Mouse (Mus musculus): ENCODE results near the gene Pate1. TPM values are rescaled to one million over a fixed set of nuclear protein-coding genes. Genes with fewer than 3 reads are reported as not detected.
A peak's percentile ranks its signal among the peaks of the same experiment; 100 is the strongest.

Pate1 gene
- not detected in 2 replicates for polyA plus RNA-seq (2015; fragmentation: Nextera tagmentation; extraction: Ambion mirVana)

- Histone ChIP-seq H3K4me2 (replicated peaks; ENCODE audit: low read depth) (no peak within 1 kb of the TSS), H3K27me3 (ENCODE audit: control insufficient read depth, insufficient read depth, low read length) (no peaks in the 10 kb centered on the region), H3K36me3 (ENCODE audit: control insufficient read depth, insufficient read depth, low read length) (no peaks in the 10 kb centered on the region), H3K4me3 (ENCODE audit: low read depth, low read length) (no peak within 1 kb of the TSS), H3K27ac (replicated peaks) (no peak within 1 kb of the TSS), H3K4me1 (replicated peaks; ENCODE audit: control insufficient read depth, insufficient read depth) (no peaks in the 10 kb centered on the region), H3K9ac (ENCODE audit: low read length) (no peak within 1 kb of the TSS), H3K9me3 (ENCODE audit: control insufficient read depth, low read length) (no peaks in the 10 kb centered on the region)
- TF ChIP-seq CTCF (IDR thresholded peaks at IDR 0.05; ENCODE audit: low read depth): no peak
- no peak for TF ChIP-seq EP300 (optimal IDR thresholded peaks at IDR 0.05)
- ATAC-seq (ENCODE audit: low FRiP score, low TSS enrichment): no peak
- WGBS: 44% methylated on average over 1 of the region's 1 CpGs
- DNase-seq (ENCODE audit: low spot score): no peak
These were observed at the start of gene Pate1 for GRCm38 (mm10) chr9:35687013-35687412. Gene Pate1 (minus strand): TSS chr9:35687390.

GRCm38 (mm10) chr9:35707265-35707664 lies 20.1 kb upstream of the Pate1 start:
- Histone ChIP-seq H3K4me1 (replicated peaks; ENCODE audit: control insufficient read depth, insufficient read depth) (no peaks in the 10 kb centered on the region), H3K9ac (ENCODE audit: low read length) (no peak overlapping the region), H3K36me3 (ENCODE audit: control insufficient read depth, insufficient read depth, low read length) (no peaks in the 10 kb centered on the region), H3K4me2 (replicated peaks; ENCODE audit: low read depth) (no peak overlapping the region), H3K27ac (replicated peaks) (no peak overlapping the region), H3K27me3 (ENCODE audit: control insufficient read depth, insufficient read depth, low read length) (no peaks in the 10 kb centered on the region), H3K9me3 (ENCODE audit: control insufficient read depth, low read length) (no peaks in the 10 kb centered on the region), H3K4me3 (ENCODE audit: low read depth, low read length) (no peak overlapping the region)
- ATAC-seq (ENCODE audit: low FRiP score, low TSS enrichment) (no peak), DNase-seq (ENCODE audit: low spot score) (no peak)
- TF ChIP-seq CTCF (IDR thresholded peaks at IDR 0.05; ENCODE audit: low read depth) (peak; percentile 52), EP300 (optimal IDR thresholded peaks at IDR 0.05) (no peak)

DNA sequence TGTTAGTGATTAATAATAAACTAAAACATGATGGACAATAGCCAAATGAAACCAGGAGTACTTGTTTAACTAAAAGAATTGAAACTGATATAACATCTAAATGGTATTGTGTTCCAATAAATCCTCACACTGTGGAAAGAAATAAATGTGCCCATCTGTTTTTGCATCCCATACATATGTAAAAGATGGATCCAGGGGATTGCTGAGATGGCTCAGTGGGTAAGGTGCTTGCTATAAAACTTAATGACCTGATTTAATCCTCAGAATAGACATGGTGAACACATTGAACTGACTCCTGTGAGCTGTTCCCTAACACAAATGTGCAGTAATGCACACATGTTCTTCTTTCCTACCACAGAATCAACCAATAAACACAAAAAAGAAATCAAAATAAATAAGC lies 4.7 kb upstream of the Pate1 start:
- TF ChIP-seq CTCF (IDR thresholded peaks at IDR 0.05; ENCODE audit: low read depth): no peak
- no peak for TF ChIP-seq EP300 (optimal IDR thresholded peaks at IDR 0.05)
- ATAC-seq (ENCODE audit: low FRiP score, low TSS enrichment) (no peak), DNase-seq (ENCODE audit: low spot score) (no peak)
- no peaks in the 10 kb centered on the region for H3K9me3 ChIP-seq (ENCODE audit: control insufficient read depth, low read length)
- no peak overlapping the region for H3K4me2 ChIP-seq (replicated peaks; ENCODE audit: low read depth)
- no peak overlapping the region for H3K4me3 ChIP-seq (ENCODE audit: low read depth, low read length)
- no peaks in the 10 kb centered on the region for H3K4me1 ChIP-seq (replicated peaks; ENCODE audit: control insufficient read depth, insufficient read depth)
- H3K36me3 ChIP-seq (ENCODE audit: control insufficient read depth, insufficient read depth, low read length): no peaks in the 10 kb centered on the region
- no peak overlapping the region for H3K9ac ChIP-seq (ENCODE audit: low read length)
- no peaks in the 10 kb centered on the region for H3K27me3 ChIP-seq (ENCODE audit: control insufficient read depth, insufficient read depth, low read length)
- no peak overlapping the region for H3K27ac ChIP-seq (replicated peaks)

DNA sequence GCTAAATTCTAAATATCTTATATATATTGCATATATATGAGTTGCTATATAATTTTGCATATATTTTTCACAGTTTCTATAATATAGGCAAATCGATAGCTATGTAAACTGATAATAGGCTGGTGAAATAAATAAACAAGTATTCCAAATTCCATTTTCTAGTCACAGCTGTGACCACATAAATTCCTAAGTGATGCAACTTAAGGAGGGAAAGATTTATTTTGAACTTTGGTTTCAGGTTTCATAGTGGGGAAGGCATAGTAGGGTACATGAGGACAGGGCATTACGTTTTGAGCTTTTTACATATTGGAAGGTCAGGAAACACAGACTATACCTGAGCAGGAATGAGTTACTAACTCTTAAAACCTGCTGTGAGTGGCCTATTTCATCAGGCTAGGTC lies 13.6 kb downstream of the Pate1 start:
- no peaks in the 10 kb centered on the region for H3K27me3 ChIP-seq (ENCODE audit: control insufficient read depth, insufficient read depth, low read length)
- DNase-seq (ENCODE audit: low spot score) (no peak), ATAC-seq (ENCODE audit: low FRiP score, low TSS enrichment) (no peak)
- H3K4me3 ChIP-seq (ENCODE audit: low read depth, low read length): no peak overlapping the region
- H3K9ac ChIP-seq (ENCODE audit: low read length): no peak overlapping the region
- no peak overlapping the region for H3K4me2 ChIP-seq (replicated peaks; ENCODE audit: low read depth)
- H3K36me3 ChIP-seq (ENCODE audit: control insufficient read depth, insufficient read depth, low read length): no peaks in the 10 kb centered on the region
- TF ChIP-seq EP300 (optimal IDR thresholded peaks at IDR 0.05) (no peak), CTCF (IDR thresholded peaks at IDR 0.05; ENCODE audit: low read depth) (no peak)
- WGBS: 73% methylated on average over 2 of the region's 2 CpGs
- no peaks in the 10 kb centered on the region for H3K4me1 ChIP-seq (replicated peaks; ENCODE audit: control insufficient read depth, insufficient read depth)
- H3K27ac ChIP-seq (replicated peaks): no peak overlapping the region
- H3K9me3 ChIP-seq (ENCODE audit: control insufficient read depth, low read length): no peaks in the 10 kb centered on the region

DNA sequence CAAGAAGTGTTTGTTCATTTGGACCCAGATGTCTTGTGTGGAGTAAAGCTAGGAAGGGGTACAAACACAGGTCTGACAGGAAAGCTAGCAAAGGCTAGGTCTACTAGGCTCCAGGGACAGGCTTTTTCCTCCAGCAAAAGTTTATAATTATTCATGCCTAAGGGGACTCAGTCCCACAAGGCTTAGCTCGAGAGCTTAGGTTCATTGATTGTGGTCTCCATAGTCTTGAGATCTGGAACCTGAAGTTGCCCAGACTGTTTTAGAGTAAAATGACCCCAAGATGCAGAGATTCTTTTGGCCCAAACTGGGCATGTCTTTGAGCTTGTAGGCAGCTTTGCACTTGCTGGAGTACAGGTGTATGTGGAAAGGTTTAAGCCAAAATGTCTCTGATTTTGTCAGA lies 39.1 kb downstream of the Pate1 start, which contains the start of gene Pate3:
Pate3 (minus strand) TSS at position 101 of the 400 bp plus-strand sequence.
- ATAC-seq (ENCODE audit: low FRiP score, low TSS enrichment): no peak
- H3K4me1 ChIP-seq (replicated peaks; ENCODE audit: control insufficient read depth, insufficient read depth): no peaks in the 10 kb centered on the region
- WGBS: 75% methylated on average over 1 of the region's 1 CpGs
- H3K27ac ChIP-seq (replicated peaks): no peak within 1 kb of the TSS
- H3K4me2 ChIP-seq (replicated peaks; ENCODE audit: low read depth): no peak within 1 kb of the TSS
- no peaks in the 10 kb centered on the region for H3K36me3 ChIP-seq (ENCODE audit: control insufficient read depth, insufficient read depth, low read length)
- H3K9me3 ChIP-seq (ENCODE audit: control insufficient read depth, low read length): no peaks in the 10 kb centered on the region
- TF ChIP-seq EP300 (optimal IDR thresholded peaks at IDR 0.05): no peak
- no peak for TF ChIP-seq CTCF (IDR thresholded peaks at IDR 0.05; ENCODE audit: low read depth)
- no peak for DNase-seq (ENCODE audit: low spot score)
- H3K9ac ChIP-seq (ENCODE audit: low read length): no peak within 1 kb of the TSS
- H3K27me3 ChIP-seq (ENCODE audit: control insufficient read depth, insufficient read depth, low read length): no peaks in the 10 kb centered on the region
- H3K4me3 ChIP-seq (ENCODE audit: low read depth, low read length): no peak within 1 kb of the TSS

Other genes starting within 250 kb of the Pate1 start
- gene Gm1113, start 169.1 kb downstream of the Pate1 start, polyA plus RNA-seq (2015; fragmentation: Nextera tagmentation; extraction: Ambion mirVana): not detected in 2 replicates
- gene Ddx25, start 128.9 kb downstream of the Pate1 start, polyA plus RNA-seq (2015; fragmentation: Nextera tagmentation; extraction: Ambion mirVana): 0.38 and 0.50 TPM in 2 replicates
- gene Pus3, start 128.8 kb downstream of the Pate1 start, polyA plus RNA-seq (2015; fragmentation: Nextera tagmentation; extraction: Ambion mirVana): 7.9 and 9.3 TPM in 2 replicates
- gene Pate2, start 117.1 kb downstream of the Pate1 start, polyA plus RNA-seq (2015; fragmentation: Nextera tagmentation; extraction: Ambion mirVana): 0.19 and 0.31 TPM in 2 replicates
- gene Hyls1, start 117.0 kb downstream of the Pate1 start, polyA plus RNA-seq (2015; fragmentation: Nextera tagmentation; extraction: Ambion mirVana): 4.1 and 4.7 TPM in 2 replicates
- gene Pate4, start 75.4 kb downstream of the Pate1 start, polyA plus RNA-seq (2015; fragmentation: Nextera tagmentation; extraction: Ambion mirVana): not detected in 2 replicates
- gene Pate3, start 39.2 kb downstream of the Pate1 start, polyA plus RNA-seq (2015; fragmentation: Nextera tagmentation; extraction: Ambion mirVana): not detected in 2 replicates
- not detected in 2 replicates for gene Gm17677, start 53.7 kb upstream of the Pate1 start, polyA plus RNA-seq (2015; fragmentation: Nextera tagmentation; extraction: Ambion mirVana)
- gene Gm17727, start 90.7 kb upstream of the Pate1 start, polyA plus RNA-seq (2015; fragmentation: Nextera tagmentation; extraction: Ambion mirVana): not detected in 2 replicates
- not detected in 2 replicates for gene Gm27235, start 102.7 kb upstream of the Pate1 start, polyA plus RNA-seq (2015; fragmentation: Nextera tagmentation; extraction: Ambion mirVana)
- not detected in 2 replicates for gene D730048I06Rik, start 102.7 kb upstream of the Pate1 start, polyA plus RNA-seq (2015; fragmentation: Nextera tagmentation; extraction: Ambion mirVana)
- gene 9230110F15Rik, start 156.8 kb upstream of the Pate1 start, polyA plus RNA-seq (2015; fragmentation: Nextera tagmentation; extraction: Ambion mirVana): not detected in 2 replicates
- gene 9230113P08Rik, start 221.0 kb upstream of the Pate1 start, polyA plus RNA-seq (2015; fragmentation: Nextera tagmentation; extraction: Ambion mirVana): not detected in 2 replicates